Mouse (Mus musculus) G1E (cell line): ENCODE measurements around the gene Cyp26b1. TPM values are rescaled to one million over a fixed set of nuclear protein-coding genes. Genes with fewer than 3 reads are reported as not detected.

Experiments
- ATAC-seq: 2 replicates; pipeline ENCODE4 v1.8.0; 2016; ENCODE audit warnings: mild to moderate bottlenecking; ENCODE audit not compliant: insufficient number of reproducible peaks, poor library complexity, low FRiP score, severe bottlenecking; ENCODE audit errors: extremely low read depth
- DNase-seq: peaks from one replicate; pipeline ENCODE4 v3.0.0; 2012; ENCODE audit warnings: low spot score
- H3K27me3 ChIP-seq: 2 replicates; pipeline ENCODE4 v1.6.1; 2012; ENCODE audit warnings: mild to moderate bottlenecking, low read length, inconsistent platforms; ENCODE audit not compliant: insufficient read depth
- H3K36me3 ChIP-seq: replicated peaks from 2 replicates; pipeline ENCODE3; 2012; ENCODE audit warnings: mild to moderate bottlenecking, inconsistent platforms
- H3K4me1 ChIP-seq: 2 replicates; pipeline ENCODE4 v1.6.1; 2012; ENCODE audit warnings: low read depth, low read length, inconsistent platforms, mixed read lengths; ENCODE audit not compliant: insufficient read depth
- H3K4me3 ChIP-seq: 2 replicates; pipeline ENCODE4 v1.5.1; 2012; ENCODE audit warnings: low read depth, mild to moderate bottlenecking, inconsistent platforms, low read length, moderate library complexity, mixed read lengths
- H3K9me3 ChIP-seq: replicated peaks from 2 replicates; pipeline ENCODE4 v1.6.1; 2012; ENCODE audit warnings: inconsistent platforms
- CTCF ChIP-seq: IDR thresholded peaks from 2 replicates; pipeline ENCODE4 v1.5.1; 2012; ENCODE audit warnings: low read depth, low read length, inconsistent platforms, mixed read lengths
- GATA1 ChIP-seq: IDR thresholded peaks from 2 replicates; pipeline ENCODE4 v1.6.1; 2012; ENCODE audit warnings: borderline replicate concordance, low read length, inconsistent platforms, mixed read lengths
- GATA2 ChIP-seq: IDR thresholded peaks from 2 replicates; pipeline ENCODE4 v1.6.1; 2012; ENCODE audit warnings: low read depth, low read length, inconsistent platforms, borderline replicate concordance
- POLR2AphosphoS5 ChIP-seq: IDR thresholded peaks from 2 replicates; pipeline ENCODE4 v1.6.1; 2012; ENCODE audit warnings: low read depth, low read length, inconsistent platforms; ENCODE audit not compliant: insufficient replicate concordance
- TAL1 ChIP-seq: conservative IDR thresholded peaks from 2 replicates; pipeline ENCODE4 v1.6.1; 2012; ENCODE audit warnings: low read depth, low read length, inconsistent platforms, mixed read lengths
- polyA plus RNA-seq: library from polyadenylated mRNA; stranded (reverse); fragments of >175 nt; gene quantifications from 2 replicates; pipeline ENCODE4 v1.2.3, GENCODE M21; 2012
- total RNA-seq, 2 experiments: library from RNA; stranded (forward) in 1 of 2; stranded (reverse) in 1 of 2; fragments of 200-1000 nt in 1 of 2; fragments of >200 nt in 1 of 2; fragmentation: Nextera tagmentation in 1 of 2; gene quantifications; 2 replicates each; pipeline ENCODE4 v1.2.3; 2014 to 2017

The Cyp26b1 gene
- total and polyA plus RNA-seq, 3 experiments: 0.01 to 0.05 TPM; not detected in 1

DNA sequence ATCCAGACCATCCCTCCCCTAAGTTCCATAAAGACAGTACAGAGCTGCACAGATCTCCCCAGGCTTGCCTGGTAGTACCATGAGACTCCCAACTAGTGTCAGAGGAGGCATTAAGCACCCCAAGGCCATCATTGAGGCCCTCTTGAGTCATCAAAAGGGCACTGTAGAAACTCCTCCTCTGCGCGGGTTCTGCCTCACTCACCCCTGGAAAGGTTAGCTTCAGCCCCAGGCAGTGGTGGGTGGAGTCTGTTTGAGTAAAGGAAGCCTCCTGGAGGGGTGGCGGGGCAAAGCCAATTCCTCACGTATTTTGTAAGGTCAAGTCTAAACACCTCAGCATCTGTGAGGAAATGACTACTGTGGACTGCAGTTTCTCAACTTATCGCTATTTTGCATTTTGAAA, 50.2 kb downstream of the Cyp26b1 start:
- H3K27me3 ChIP-seq: peaks cover 2% of the 10 kb centered on the region; the same call in 1 of the 2 replicates
- no peaks in the 10 kb centered on the region for H3K36me3 ChIP-seq
- no peak overlapping the region for H3K4me3 ChIP-seq
- DNase-seq: no peak
- TF ChIP-seq POLR2AphosphoS5 (no peak), TAL1 (no peak), GATA1 (no peak), CTCF (no peak)
- H3K9me3 ChIP-seq: no peaks in the 10 kb centered on the region
- no peaks in the 10 kb centered on the region for H3K4me1 ChIP-seq
- no peak for ATAC-seq

DNA sequence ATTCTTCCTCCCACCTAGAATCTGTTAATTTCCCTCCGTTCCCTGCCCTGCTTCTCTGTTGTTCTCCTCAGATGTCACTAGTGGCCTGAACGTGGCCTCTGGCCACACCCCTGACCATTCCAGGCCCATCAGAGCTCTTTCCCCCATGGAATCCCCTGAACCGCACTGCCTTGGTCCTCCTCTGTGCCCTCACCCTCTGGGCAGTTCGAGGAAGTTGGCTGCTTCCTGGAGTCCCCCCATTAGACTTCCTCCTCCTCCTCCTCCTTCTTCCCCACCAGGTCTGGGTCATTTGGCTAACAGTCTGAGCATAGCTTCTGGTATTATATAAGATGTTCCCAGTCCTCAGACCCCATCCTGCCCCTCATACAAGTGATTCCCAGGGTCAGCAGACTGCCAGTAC, 53.8 kb downstream of the Cyp26b1 start:
- Histone ChIP-seq H3K4me3 (no peak overlapping the region), H3K9me3 (no peaks in the 10 kb centered on the region), H3K36me3 (no peaks in the 10 kb centered on the region), H3K27me3 (peaks cover 2% of the 10 kb centered on the region; the same call in 1 of the 2 replicates), H3K4me1 (no peaks in the 10 kb centered on the region)
- ATAC-seq (no peak), DNase-seq (no peak)
- no peak for TF ChIP-seq CTCF
- TF ChIP-seq TAL1: no peak
- no peak for TF ChIP-seq POLR2AphosphoS5
- TF ChIP-seq GATA2: no peak
- TF ChIP-seq GATA1: no peak

DNA sequence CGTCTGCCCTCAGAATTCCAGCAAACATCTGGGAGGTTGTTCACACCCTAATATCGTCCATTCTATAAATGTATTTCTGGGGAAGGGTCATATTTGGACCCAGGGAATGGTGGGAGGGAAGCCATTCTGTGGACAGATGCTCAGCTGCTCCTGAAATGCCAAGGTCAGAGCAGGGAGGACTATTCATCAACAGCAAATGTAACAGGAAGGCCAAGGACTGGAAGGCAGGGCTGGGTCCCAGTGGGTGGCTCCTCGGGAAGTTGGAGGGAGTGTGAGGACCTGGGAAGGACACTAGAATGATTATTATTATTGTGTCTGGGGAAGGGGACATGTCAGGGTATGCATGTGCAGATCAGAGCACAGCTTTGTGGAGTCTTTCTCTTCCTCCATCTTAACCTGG, 55.0 kb downstream of the Cyp26b1 start:
- TF ChIP-seq GATA1: no peak
- no peak for TF ChIP-seq GATA2
- TF ChIP-seq CTCF: no peak
- no peak for TF ChIP-seq TAL1
- TF ChIP-seq POLR2AphosphoS5: no peak
- H3K4me1 ChIP-seq: no peaks in the 10 kb centered on the region
- ATAC-seq (no peak), DNase-seq (no peak)
- H3K4me3 ChIP-seq: no peak overlapping the region
- no peaks in the 10 kb centered on the region for H3K9me3 ChIP-seq
- H3K27me3 ChIP-seq: peaks cover 2% of the 10 kb centered on the region; the same call in 1 of the 2 replicates
- H3K36me3 ChIP-seq: no peaks in the 10 kb centered on the region

DNA sequence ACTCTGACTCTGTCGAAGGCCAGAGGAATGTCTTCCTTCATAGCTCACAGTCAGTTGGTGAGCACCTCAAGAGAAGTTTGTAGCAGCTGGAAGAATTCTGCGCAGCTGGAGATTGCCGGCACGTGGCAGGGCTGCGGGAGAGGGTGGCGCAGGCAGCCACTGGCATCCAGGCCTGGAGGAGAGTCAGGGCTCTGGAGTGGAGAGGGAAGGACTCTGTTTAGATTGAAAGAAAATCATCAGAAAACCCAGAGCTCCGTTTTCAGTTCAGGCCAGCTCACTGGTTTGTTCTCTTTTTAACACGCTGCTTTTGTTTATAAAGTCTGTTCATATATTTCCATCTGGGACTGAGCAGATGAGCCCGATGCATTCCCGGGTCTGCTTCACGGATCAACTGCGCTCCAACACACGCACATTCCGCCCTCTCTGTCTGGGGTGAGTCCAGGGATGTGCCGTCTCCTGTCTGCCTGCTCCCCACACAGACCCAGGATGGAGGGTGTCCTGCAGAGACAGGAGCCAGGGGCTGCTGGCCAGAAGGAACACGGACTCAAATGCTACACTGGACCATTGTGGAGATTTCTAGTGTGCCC, 56.0 kb downstream of the Cyp26b1 start:
- Histone ChIP-seq H3K4me1 (no peaks in the 10 kb centered on the region), H3K9me3 (no peaks in the 10 kb centered on the region), H3K4me3 (no peak overlapping the region), H3K36me3 (no peaks in the 10 kb centered on the region), H3K27me3 (no peaks in the 10 kb centered on the region)
- no peak for TF ChIP-seq GATA1
- no peak for TF ChIP-seq TAL1
- no peak for TF ChIP-seq GATA2
- no peak for ATAC-seq
- DNase-seq: no peak

DNA sequence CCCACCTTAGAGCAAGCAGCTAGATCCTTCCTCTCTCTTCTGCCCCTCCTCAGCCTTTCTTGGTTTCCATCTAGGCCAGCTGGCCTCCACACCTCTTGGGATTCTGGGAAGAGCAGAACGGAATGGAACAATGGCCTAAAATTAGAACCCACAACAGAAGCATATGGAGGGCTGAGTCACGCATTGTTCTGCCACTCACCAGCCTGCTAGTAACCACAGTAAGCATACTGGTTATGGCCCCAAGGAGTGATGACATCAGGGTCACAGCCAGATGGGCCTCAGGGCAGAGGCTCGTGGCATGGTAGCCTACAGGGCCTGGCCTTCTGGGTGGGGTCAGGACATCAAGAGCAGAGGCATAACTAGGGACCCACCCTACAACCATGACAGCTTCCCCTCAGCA, 58.8 kb downstream of the Cyp26b1 start:
- H3K27me3 ChIP-seq: no peaks in the 10 kb centered on the region
- no peaks in the 10 kb centered on the region for H3K9me3 ChIP-seq
- no peak for TF ChIP-seq CTCF
- no peak for TF ChIP-seq POLR2AphosphoS5
- TF ChIP-seq TAL1: no peak
- TF ChIP-seq GATA2: no peak
- no peak for TF ChIP-seq GATA1
- H3K4me3 ChIP-seq: no peak overlapping the region
- H3K36me3 ChIP-seq: no peaks in the 10 kb centered on the region
- H3K4me1 ChIP-seq: no peaks in the 10 kb centered on the region
- ATAC-seq (no peak), DNase-seq (no peak)

DNA sequence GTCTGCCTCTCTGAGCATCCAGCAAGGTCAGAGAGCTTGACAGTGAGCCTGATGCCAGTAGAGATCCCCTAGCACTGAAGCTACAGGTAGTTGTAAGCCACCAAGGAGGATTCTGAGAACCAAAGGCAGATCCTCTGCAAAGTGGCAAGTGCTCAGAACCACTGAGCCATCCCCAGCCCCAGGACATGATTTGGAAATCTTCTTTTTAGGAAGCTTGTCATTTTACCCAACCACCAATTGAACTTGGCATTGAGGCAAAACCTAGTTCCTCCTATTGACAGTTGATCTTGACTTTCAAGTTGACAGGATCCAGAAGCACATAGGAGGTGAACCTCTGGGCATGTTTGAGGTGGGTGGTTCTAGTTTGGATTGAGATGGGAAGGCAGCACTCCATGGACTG, 63.8 kb downstream of the Cyp26b1 start:
- no peaks in the 10 kb centered on the region for H3K9me3 ChIP-seq
- no peaks in the 10 kb centered on the region for H3K4me1 ChIP-seq
- no peak for DNase-seq
- H3K4me3 ChIP-seq: no peak overlapping the region
- H3K27me3 ChIP-seq: peaks cover 8% of the 10 kb centered on the region; the same call in 1 of the 2 replicates
- no peaks in the 10 kb centered on the region for H3K36me3 ChIP-seq
- no peak for ATAC-seq
- TF ChIP-seq GATA1 (no peak), TAL1 (no peak), POLR2AphosphoS5 (no peak), CTCF (no peak), GATA2 (no peak)

DNA sequence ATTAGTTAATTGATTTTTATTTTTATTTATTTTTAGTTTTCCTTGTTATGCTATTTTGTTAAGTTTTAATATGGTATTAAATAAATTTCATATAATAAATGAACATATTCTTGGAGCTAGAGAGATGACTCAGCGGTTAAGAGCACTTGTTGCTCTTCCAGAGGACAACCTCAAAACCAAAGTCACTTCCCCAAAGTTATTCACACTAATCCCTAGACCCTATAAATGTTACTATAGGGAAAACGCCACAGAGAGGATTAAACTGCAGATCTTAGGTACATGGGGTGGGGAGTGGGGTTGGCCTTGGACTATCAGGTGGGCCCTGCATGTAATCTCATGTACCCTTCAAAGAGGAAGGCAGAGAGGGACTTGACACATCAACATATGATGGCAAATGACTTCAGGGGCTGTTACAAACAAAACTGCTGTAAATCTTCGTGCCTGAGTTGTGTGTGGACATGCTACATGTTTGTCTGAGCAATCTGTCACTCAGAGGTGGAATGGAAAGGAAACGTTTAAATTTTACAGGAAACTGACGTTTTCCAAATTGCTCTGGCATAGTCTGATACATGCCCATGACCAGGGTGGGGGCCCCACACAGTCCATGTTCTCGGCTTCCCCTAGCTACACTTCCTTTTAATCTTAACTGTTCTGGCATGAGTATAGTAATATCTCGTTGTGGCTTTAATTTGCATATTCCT, 68.7 kb downstream of the Cyp26b1 start:
- no peak for DNase-seq
- ATAC-seq: no peak
- Histone ChIP-seq H3K4me3 (no peak overlapping the region), H3K9me3 (no peaks in the 10 kb centered on the region), H3K4me1 (no peaks in the 10 kb centered on the region), H3K27me3 (peaks cover 13% of the 10 kb centered on the region), H3K36me3 (no peaks in the 10 kb centered on the region)
- TF ChIP-seq CTCF: no peak
- no peak for TF ChIP-seq POLR2AphosphoS5
- no peak for TF ChIP-seq TAL1
- TF ChIP-seq GATA2: no peak
- no peak for TF ChIP-seq GATA1
